Mouse (Mus musculus) E14TG2a.4 (cell line): ENCODE data around the gene Slc6a13.
"Not testable (repeated sequence)": the region's sequence is repeated elsewhere in the genome, so short reads cannot be mapped to it uniquely, and the experiment has no call there.

ENCODE experiments used
- H3K27me3 ChIP-seq: 2 replicates; pipeline ENCODE4 v1.6.1; 2014; ENCODE audit warnings: low read length, control low read depth; ENCODE audit not compliant: insufficient read depth
- H3K36me3 ChIP-seq: 2 replicates; pipeline ENCODE4 v1.6.1; 2014; ENCODE audit warnings: low read length, control low read depth; ENCODE audit not compliant: insufficient read depth
- H3K4me1 ChIP-seq: replicated peaks from 2 replicates; pipeline ENCODE4 v1.6.1; 2014; ENCODE audit warnings: low read depth, low read length, control low read depth
- H3K4me3 ChIP-seq: replicated peaks from 2 replicates; pipeline ENCODE4 v1.5.1; 2014; ENCODE audit warnings: mild to moderate bottlenecking, low read length
- H3K9me3 ChIP-seq: 2 replicates; pipeline ENCODE4 v1.6.1; 2014; ENCODE audit warnings: low read length, control low read depth
- CTCF ChIP-seq: conservative IDR thresholded peaks from 2 replicates; pipeline ENCODE4 v1.5.1; 2014; ENCODE audit warnings: low read length
- NANOG ChIP-seq: IDR thresholded peaks from 2 replicates; pipeline ENCODE4 v1.6.1; 2014; ENCODE audit warnings: borderline replicate concordance, low read length, mixed read lengths
- POU5F1 ChIP-seq: IDR thresholded peaks from 2 replicates; pipeline ENCODE4 v1.6.1; 2014; ENCODE audit warnings: low read length, borderline replicate concordance

The Slc6a13 gene

GRCm38 (mm10) chr6:121346428-121346827 lies 46.4 kb downstream of the Slc6a13 start:
- H3K4me3 ChIP-seq: no peak overlapping the region
- no peaks in the 10 kb centered on the region for H3K9me3 ChIP-seq
- peaks cover 27% of the 10 kb centered on the region for H3K27me3 ChIP-seq
- peaks cover 19% of the 10 kb centered on the region; the same call in 1 of the 2 replicates for H3K4me1 ChIP-seq
- H3K36me3 ChIP-seq: no peaks in the 10 kb centered on the region
- TF ChIP-seq NANOG (no peak), CTCF (no peak), POU5F1 (no peak)

DNA sequence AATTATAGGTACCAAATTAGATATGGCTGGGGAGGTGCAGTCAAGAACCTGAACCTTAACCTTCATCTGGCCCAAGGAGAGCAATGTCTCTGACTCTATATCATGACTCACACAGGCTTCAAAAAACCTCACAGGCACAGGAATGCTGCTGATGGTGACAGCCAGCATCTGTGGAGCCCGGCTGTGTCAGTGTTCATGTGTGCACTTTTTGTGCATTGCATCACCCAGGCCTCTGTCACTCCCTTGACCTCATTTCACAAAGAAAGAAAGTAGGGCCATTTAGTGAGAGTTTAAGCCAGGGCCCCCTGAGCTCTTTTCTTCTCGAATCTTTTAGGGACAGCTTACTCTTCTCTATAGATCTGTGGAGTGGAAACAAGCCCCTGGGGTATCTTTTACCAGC lies 52.2 kb downstream of the Slc6a13 start:
- TF ChIP-seq CTCF: no peak
- no peak for TF ChIP-seq NANOG
- TF ChIP-seq POU5F1: no peak

GRCm38 (mm10) chr6:121356041-121356440 lies 56.0 kb downstream of the Slc6a13 start:
- Histone ChIP-seq H3K4me3 (no peak overlapping the region), H3K27me3 (peaks cover 37% of the 10 kb centered on the region), H3K4me1 (no peaks in the 10 kb centered on the region), H3K9me3 (no peaks in the 10 kb centered on the region), H3K36me3 (no peaks in the 10 kb centered on the region)
- TF ChIP-seq NANOG: no peak
- TF ChIP-seq POU5F1: no peak
- no peak for TF ChIP-seq CTCF

More for the DNA sequence above, 52.2 kb downstream of the Slc6a13 start:
- H3K9me3 ChIP-seq: no peaks in the 10 kb centered on the region
- H3K4me1 ChIP-seq: no peaks in the 10 kb centered on the region
- H3K4me3 ChIP-seq: no peak overlapping the region
- H3K36me3 ChIP-seq: no peaks in the 10 kb centered on the region
- peaks cover 39% of the 10 kb centered on the region for H3K27me3 ChIP-seq

DNA sequence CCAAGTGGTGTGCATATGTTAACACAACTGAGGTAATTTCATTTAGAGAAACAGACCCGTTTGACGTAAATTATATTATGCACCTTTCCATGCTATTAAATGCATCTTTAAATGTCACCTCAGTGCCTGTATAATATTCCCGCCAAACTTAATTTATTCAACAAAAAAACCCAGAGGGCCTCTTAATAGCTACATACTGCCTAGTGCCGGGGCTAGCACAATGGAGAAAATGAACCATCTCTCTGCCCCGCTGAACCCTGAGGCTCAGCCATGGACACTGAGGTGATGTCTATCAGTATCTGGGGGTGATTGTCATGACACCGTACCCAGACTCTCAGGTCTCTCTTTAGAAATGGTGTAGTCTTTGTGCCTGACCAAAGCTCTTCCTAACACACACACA lies 57.2 kb downstream of the Slc6a13 start:
- Histone ChIP-seq H3K4me1 (no peaks in the 10 kb centered on the region), H3K4me3 (no peak overlapping the region), H3K27me3 (peaks cover 33% of the 10 kb centered on the region), H3K36me3 (no peaks in the 10 kb centered on the region), H3K9me3 (no peaks in the 10 kb centered on the region)
- TF ChIP-seq POU5F1: no peak
- TF ChIP-seq NANOG: no peak
- TF ChIP-seq CTCF: no peak

- TF ChIP-seq CTCF: no peak
- TF ChIP-seq NANOG: no peak
- no peak for TF ChIP-seq POU5F1
- Histone ChIP-seq H3K9me3 (no peaks in the 10 kb centered on the region), H3K4me1 (peaks cover 26% of the 10 kb centered on the region), H3K4me3 (no peak overlapping the region), H3K36me3 (no peaks in the 10 kb centered on the region), H3K27me3 (peaks cover 15% of the 10 kb centered on the region; the same call in 1 of the 2 replicates)
Observed at GRCm38 (mm10) chr6:121363061-121363460, 63.0 kb downstream of the Slc6a13 start.

DNA sequence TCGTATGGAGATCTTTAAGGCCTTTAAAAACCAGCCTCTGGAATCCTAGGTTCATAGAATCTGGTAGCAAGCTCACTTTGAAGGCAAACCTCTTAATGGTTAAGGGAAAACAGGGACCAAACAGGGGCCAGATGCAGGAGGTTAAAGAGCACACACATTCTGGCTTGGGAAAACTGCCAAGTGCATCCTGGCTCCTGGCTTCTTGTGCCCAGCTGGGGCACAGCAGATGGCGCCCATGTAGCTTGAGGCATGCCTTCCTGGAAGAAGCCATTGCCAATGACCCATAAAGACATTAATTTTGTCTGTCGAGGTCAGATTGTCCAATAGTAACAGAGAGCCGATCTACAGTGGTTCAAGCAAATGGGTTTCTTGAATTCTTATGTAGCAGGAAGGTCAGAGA lies 63.9 kb downstream of the Slc6a13 start:
- Histone ChIP-seq H3K27me3 (peaks cover 10% of the 10 kb centered on the region; the same call in 1 of the 2 replicates), H3K4me1 (peaks cover 26% of the 10 kb centered on the region), H3K36me3 (no peaks in the 10 kb centered on the region), H3K4me3 (no peak overlapping the region), H3K9me3 (no peaks in the 10 kb centered on the region)
- TF ChIP-seq CTCF (no peak), NANOG (no peak), POU5F1 (no peak)

DNA sequence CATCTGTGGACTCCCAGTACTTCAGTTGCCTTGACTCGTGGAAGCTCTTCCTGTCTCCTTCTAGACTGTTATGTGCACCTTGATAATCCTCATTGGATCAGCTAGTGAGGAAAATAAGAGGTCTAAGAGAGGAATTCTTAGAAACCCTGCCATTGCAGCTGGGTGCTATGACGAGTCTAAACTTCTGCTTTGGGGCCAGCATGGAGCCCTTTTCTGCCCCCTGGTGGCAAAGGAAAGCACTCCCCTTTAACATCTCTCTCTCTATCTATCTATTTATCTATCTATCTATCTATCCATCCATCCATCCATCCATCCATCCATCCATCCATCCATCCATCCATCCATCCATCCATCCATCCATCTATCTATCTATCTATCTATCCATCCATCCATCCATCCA lies 66.5 kb downstream of the Slc6a13 start:
- not testable (repeated sequence) for H3K9me3 ChIP-seq, H3K36me3 ChIP-seq, H3K27me3 ChIP-seq, H3K4me3 ChIP-seq
- H3K4me1 ChIP-seq: peaks cover 30% of the 10 kb centered on the region
- TF ChIP-seq CTCF: peak; percentile 53

DNA sequence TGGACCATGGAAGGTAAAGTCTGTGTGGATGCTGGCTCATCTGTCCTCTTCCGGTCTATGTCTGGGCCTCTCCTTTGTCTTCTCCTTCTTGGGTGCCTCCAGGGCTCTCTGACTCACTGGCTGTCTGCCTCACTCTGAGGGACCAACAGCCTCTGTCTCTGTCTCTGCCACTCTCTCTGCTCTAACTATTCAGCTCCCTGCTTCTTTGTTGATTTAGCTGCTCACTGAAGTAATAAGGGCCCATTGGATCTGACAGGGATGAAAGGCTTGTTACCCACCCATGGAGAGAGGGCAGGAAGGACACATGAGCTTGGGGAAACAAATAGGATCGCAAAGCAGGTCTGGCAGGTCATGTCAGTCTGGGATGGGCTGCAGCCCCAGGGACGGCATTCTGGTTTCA lies 67.1 kb downstream of the Slc6a13 start:
- Histone ChIP-seq H3K4me1 (peaks cover 30% of the 10 kb centered on the region), H3K4me3 (no peak overlapping the region), H3K36me3 (no peaks in the 10 kb centered on the region), H3K9me3 (no peaks in the 10 kb centered on the region), H3K27me3 (peaks cover 8% of the 10 kb centered on the region; the same call in 1 of the 2 replicates)
- TF ChIP-seq CTCF (no peak; the same call in 1 of the 2 replicates), POU5F1 (no peak), NANOG (no peak)

DNA sequence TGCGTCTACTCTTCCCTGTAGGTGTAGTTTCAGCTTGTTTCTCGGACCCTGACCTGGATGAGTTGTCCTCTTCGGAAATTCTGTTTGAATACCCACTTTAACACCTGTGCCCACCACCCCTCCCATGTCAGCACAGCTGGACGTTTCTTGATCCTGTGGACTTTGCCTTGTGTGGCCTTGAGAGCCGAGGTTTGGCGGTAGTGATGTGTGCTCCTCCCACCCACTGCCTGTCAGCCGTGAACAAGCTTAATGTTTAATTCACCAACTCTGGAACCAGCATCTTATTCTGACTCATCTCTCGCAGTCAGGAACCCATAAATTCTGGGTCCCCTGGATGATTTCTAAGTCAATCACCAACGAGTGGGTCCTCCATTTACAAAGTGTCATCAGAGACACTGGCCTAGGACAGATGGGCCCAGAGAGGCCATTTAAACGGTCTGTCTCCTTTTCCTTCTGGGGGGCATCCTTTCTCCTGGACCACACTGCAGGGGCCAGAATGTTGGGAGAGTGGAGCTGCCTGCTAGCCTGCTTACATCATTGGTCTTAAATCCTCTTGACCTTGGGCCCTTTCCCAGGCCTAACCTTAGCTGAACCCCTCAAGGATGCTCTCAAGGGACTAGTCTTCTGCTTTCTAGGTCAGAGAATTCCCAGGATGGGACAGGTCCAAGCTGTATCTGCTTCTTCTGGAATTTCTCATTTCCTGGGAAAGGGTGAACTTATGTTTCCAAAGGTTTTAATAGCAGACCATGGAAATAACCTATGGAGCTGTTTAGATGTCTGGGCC lies 71.4 kb downstream of the Slc6a13 start:
- no peaks in the 10 kb centered on the region for H3K9me3 ChIP-seq
- H3K36me3 ChIP-seq: no peaks in the 10 kb centered on the region
- no peak for TF ChIP-seq NANOG
- TF ChIP-seq POU5F1: no peak
- no peak for TF ChIP-seq CTCF
- H3K27me3 ChIP-seq: peaks cover 15% of the 10 kb centered on the region
- no peak overlapping the region for H3K4me3 ChIP-seq
- peaks cover 13% of the 10 kb centered on the region for H3K4me1 ChIP-seq
